Mouse (Mus musculus): ENCODE measurements around the gene Rps6ka5.

DNA sequence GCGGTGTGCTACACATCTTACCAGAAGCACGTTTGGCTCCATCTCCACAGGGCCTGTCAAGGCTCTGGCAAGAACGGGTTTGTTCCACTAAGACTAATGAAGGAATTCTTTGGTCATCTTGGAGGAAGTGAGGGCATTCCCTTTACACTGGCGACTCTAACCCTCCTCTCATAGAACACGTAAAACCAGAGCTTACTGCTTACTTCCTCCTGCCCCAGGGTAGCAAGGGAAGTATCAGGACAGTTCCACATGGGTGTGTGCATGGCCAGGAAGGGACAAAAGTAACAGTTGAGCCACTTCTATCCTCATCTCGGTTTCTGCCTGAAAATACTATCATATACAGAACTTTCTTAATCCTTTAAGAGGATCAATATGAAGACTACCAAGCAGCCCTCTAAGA is 158.7 kb downstream of the Rps6ka5 start:
- TF ChIP-seq CTCF (IDR thresholded peaks at IDR 0.05; ENCODE audit: low read depth, low read length) (no peak), POLR2A (IDR thresholded peaks at IDR 0.05; ENCODE audit: extremely low read depth, insufficient read depth, low read length) (no peak)

All from liver, adult 2 months (tissue).